Mouse (Mus musculus) midbrain, postnatal 0 days (tissue): ENCODE results near the gene Pdzd3. TPM values are rescaled to one million over a fixed set of nuclear protein-coding genes. Genes with fewer than 3 reads are reported as not detected.

ENCODE experiments used
- ATAC-seq: fragments of 200-750 bp; cut with Nextera tagmentation; 2 replicates; pipeline ENCODE4 v1.8.0; 2017; ENCODE audit warnings: moderate number of reproducible peaks, mild to moderate bottlenecking, moderate TSS enrichment, moderate library complexity; ENCODE audit not compliant: low FRiP score
- DNase-seq: peaks from one replicate; pipeline ENCODE4 v3.0.0-alpha.2; 2015; ENCODE audit warnings: low spot score
- H3K27ac ChIP-seq: fragments of 300-500 bp; sonication (generic); 2 replicates; pipeline ENCODE4 v1.5.1; 2014; ENCODE audit warnings: low read depth, mild to moderate bottlenecking, low read length, mixed read lengths
- H3K27me3 ChIP-seq: fragments of 300-500 bp; sonication (generic); 2 replicates; pipeline ENCODE4 v1.6.1; 2014; ENCODE audit warnings: low read length, control low read depth, mixed read lengths; ENCODE audit not compliant: insufficient read depth
- H3K36me3 ChIP-seq: fragments of 300-500 bp; sonication (generic); 2 replicates; pipeline ENCODE4 v1.6.1; 2014; ENCODE audit warnings: low read length, control low read depth, mixed read lengths; ENCODE audit not compliant: insufficient read depth
- H3K4me1 ChIP-seq: fragments of 300-500 bp; sonication (generic); 2 replicates; pipeline ENCODE4 v1.6.1; 2014; ENCODE audit warnings: mild to moderate bottlenecking, control low read depth, antibody characterized with exemption, low read length, mixed read lengths; ENCODE audit not compliant: insufficient read depth
- H3K4me2 ChIP-seq: fragments of 300-500 bp; sonication (generic); 2 replicates; pipeline ENCODE4 v1.6.1; 2014; ENCODE audit warnings: low read depth, mild to moderate bottlenecking, low read length, mixed read lengths; ENCODE audit not compliant: poor library complexity, severe bottlenecking
- H3K4me3 ChIP-seq: fragments of 300-500 bp; sonication (generic); 2 replicates; pipeline ENCODE4 v1.5.1; 2014; ENCODE audit warnings: low read depth, mild to moderate bottlenecking, low read length, moderate library complexity
- H3K9ac ChIP-seq: fragments of 300-500 bp; sonication (generic); replicated peaks from 2 replicates; pipeline ENCODE4 v1.6.1; 2014; ENCODE audit warnings: mild to moderate bottlenecking, low read length, moderate library complexity, mixed read lengths; ENCODE audit not compliant: poor library complexity, severe bottlenecking
- H3K9me3 ChIP-seq: fragments of 300-500 bp; sonication (generic); 2 replicates; pipeline ENCODE4 v1.6.1; 2016; ENCODE audit warnings: low read length, control low read depth
- CTCF ChIP-seq: IDR thresholded peaks from 2 replicates; pipeline ENCODE4 v1.5.1; 2016; ENCODE audit warnings: antibody characterized with exemption, mild to moderate bottlenecking
- WGBS: fragments of 180-500 bp; shearing (Covaris S2); extraction: QIAGEN DNeasy Blood & Tissue Kit; methylation state at CpG from one replicate; pipeline ENCODE4 v1.1.7; 2014; 5-methylcytosine and 5-hydroxymethylcytosine counted together
- polyA plus RNA-seq: library from polyadenylated mRNA; unstranded; fragments of >200 nt; fragmentation: Nextera tagmentation; extraction: Ambion mirVana; gene quantifications from 2 replicates; pipeline ENCODE4 v1.2.1, GENCODE M21; 2015
- total RNA-seq: library from RNA; depleted of rRNA; stranded (reverse); fragments of >200 nt; gene quantifications from 2 replicates; pipeline ENCODE4 v1.2.3, GENCODE M21; 2014

Pdzd3 gene
- total and polyA plus RNA-seq, 2 experiments from 2014 or later = 0.27 to 0.58 TPM

DNA sequence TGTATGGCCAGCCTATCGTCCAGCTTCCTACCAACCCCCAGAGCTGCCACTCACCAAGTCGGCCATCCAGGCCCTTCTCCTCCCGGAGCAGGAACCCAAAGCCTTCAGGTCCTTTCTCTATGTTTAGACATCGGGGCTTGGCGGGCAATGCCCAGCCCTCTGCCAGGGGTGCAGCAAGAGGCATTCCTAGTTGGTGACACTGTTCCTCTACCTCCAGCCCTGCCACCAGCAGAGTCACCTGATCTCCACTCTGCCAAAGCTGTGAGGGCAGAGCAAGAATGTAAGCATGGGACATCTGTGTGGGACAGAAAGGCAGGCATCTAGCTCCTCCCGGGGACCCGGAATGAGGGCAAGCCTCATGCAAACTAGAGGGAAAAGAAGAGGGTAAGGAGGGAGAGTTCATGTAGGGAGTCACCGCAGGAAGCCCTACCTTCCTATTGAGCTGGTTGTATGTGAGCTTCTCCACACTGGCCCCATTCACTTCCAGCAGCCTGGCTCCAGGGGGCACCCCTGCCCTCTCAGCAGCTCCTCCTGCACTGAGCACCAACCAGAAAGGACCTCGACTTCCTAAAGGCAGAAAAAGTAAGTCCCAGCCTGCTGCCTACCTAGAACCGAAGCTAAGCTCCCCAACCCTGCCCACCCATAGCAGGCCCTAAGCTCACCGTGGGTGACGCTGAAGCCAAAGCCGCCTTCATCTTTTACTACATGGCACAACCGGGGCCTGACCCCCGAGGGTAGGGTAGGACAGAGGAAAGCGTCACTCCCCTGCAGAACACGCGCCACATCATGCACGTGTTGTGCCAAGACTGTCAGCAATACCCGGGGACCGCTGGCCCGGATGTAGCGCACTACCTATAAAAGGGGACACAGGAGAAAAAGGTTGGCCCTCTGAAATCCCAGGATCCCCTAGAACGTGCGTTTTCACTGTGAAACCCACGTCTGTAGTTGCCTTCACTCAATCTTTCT lies 1.8 kb downstream of the Pdzd3 start:
- peaks cover 22% of the 10 kb centered on the region for H3K4me1 ChIP-seq
- H3K27me3 ChIP-seq = no peaks in the 10 kb centered on the region
- no peaks in the 10 kb centered on the region for H3K9me3 ChIP-seq
- no peak overlapping the region for H3K4me3 ChIP-seq
- H3K4me2 ChIP-seq = no peak overlapping the region
- DNase-seq (peak; percentile 57), ATAC-seq (no peak)
- WGBS = 46% methylated on average over 26 of the region's 26 CpGs
- TF ChIP-seq CTCF = peak; percentile 68
- H3K36me3 ChIP-seq = no peaks in the 10 kb centered on the region
- H3K9ac ChIP-seq = no peak overlapping the region
- no peak overlapping the region for H3K27ac ChIP-seq

DNA sequence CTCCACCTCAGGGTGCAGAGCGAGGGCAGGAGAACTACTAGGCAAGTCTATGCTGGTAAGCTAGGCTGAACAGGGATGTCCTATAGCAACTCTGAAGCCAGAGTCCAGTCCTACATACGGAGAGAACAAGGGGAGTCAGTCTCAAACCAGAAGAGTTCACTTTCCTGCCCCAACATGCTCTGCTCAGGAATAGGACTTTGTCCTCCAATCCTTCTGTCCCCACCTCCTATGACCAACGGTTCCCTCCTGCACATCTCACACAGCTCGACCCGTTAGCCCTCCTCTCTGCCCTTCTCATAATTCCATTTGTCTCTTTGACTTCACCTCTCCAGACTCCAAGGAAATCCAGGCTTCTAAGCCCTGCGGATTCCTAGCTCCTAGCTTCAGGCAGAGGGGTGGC lies 3.4 kb downstream of the Pdzd3 start:
- TF ChIP-seq CTCF = no peak
- Histone ChIP-seq H3K4me3 (no peak overlapping the region), H3K4me2 (no peak overlapping the region), H3K9ac (no peak overlapping the region), H3K27me3 (no peaks in the 10 kb centered on the region), H3K4me1 (0 out of 2 replicates have a peak, but pooled peaks cover 8% of the 10 kb centered on the region), H3K9me3 (no peaks in the 10 kb centered on the region), H3K36me3 (no peaks in the 10 kb centered on the region), H3K27ac (no peak overlapping the region)
- ATAC-seq (no peak), DNase-seq (no peak)
- WGBS = 82% methylated on average over 6 of the region's 6 CpGs

DNA sequence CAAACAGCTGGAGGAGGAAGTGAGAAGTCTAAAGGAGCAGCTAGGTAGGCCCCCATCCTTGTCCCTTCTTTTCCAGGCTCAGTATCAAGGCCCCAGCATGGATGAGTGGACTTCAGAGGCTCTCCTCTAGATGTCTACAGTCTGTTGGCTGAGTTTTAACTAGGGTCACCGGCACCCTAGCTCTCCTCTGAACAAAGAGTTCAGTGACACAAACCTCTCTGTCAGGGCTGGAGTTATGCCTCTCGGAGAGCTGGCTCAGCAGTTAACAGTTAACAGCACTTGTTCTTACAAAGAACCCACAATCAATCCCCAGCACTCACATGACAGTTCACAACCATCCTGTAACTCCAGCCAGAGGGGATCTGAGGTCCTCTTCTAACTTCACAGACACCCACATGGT lies 7.7 kb downstream of the Pdzd3 start:
- Histone ChIP-seq H3K9ac (no peak overlapping the region), H3K4me2 (no peak overlapping the region), H3K4me3 (no peak overlapping the region), H3K9me3 (no peaks in the 10 kb centered on the region), H3K27me3 (no peaks in the 10 kb centered on the region), H3K36me3 (no peaks in the 10 kb centered on the region), H3K27ac (no peak overlapping the region), H3K4me1 (no peaks in the 10 kb centered on the region)
- 56% methylated on average over 2 of the region's 2 CpGs for WGBS
- no peak for TF ChIP-seq CTCF
- DNase-seq = no peak
- no peak for ATAC-seq

DNA sequence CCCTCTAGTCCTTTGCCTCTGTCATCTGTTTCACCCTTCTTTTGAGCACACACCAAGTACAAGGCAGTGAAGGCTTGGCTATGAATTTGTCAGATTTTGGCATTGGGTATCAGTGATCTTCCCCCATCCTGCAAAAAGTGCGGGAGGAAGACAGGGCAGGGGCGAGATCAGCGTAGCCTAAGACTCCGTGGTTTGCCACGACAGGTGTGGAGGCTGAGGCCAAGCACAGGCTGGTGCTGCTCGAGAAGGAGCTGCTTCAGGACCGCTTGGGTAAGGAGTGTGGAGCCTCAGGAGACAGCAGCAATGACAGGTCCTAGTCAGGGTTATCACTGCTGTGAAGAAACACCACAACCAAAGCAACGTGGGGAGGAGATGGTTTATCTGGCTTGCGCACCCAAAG lies 9.9 kb downstream of the Pdzd3 start:
- H3K27ac ChIP-seq = no peak overlapping the region
- no peak for TF ChIP-seq CTCF
- ATAC-seq (no peak), DNase-seq (no peak)
- H3K4me2 ChIP-seq = no peak overlapping the region
- H3K9me3 ChIP-seq = no peaks in the 10 kb centered on the region
- H3K36me3 ChIP-seq = no peaks in the 10 kb centered on the region
- no peaks in the 10 kb centered on the region for H3K4me1 ChIP-seq
- H3K4me3 ChIP-seq = no peak overlapping the region
- H3K9ac ChIP-seq = no peak overlapping the region
- WGBS = 77% methylated on average over 9 of the region's 9 CpGs
- H3K27me3 ChIP-seq = no peaks in the 10 kb centered on the region

DNA sequence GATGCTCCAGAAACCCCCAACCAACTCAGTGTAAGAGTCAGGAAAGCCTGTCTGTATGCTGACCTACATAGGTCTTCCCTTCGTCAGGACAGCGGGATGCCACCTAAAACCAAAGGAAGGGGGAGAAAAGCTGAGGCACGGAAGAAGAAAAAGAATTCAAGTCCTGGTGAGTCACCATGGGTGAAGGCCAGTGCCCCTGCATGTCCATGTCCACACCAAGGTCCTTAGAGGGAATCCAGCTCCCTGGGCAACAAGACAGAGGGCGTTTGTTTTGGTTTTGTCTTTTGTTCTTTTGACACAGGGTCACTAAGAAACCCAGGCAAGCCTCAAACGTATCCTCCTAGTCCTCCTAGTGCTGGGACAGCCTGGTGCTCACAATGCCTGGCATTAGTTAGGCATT lies 10.4 kb downstream of the Pdzd3 start:
- Histone ChIP-seq H3K9me3 (no peaks in the 10 kb centered on the region), H3K36me3 (no peaks in the 10 kb centered on the region), H3K4me3 (no peak overlapping the region), H3K4me2 (no peak overlapping the region), H3K27me3 (no peaks in the 10 kb centered on the region), H3K4me1 (no peaks in the 10 kb centered on the region), H3K9ac (no peak overlapping the region), H3K27ac (no peak overlapping the region)
- WGBS = 39% methylated on average over 5 of the region's 5 CpGs
- no peak for DNase-seq
- TF ChIP-seq CTCF = no peak
- no peak for ATAC-seq

DNA sequence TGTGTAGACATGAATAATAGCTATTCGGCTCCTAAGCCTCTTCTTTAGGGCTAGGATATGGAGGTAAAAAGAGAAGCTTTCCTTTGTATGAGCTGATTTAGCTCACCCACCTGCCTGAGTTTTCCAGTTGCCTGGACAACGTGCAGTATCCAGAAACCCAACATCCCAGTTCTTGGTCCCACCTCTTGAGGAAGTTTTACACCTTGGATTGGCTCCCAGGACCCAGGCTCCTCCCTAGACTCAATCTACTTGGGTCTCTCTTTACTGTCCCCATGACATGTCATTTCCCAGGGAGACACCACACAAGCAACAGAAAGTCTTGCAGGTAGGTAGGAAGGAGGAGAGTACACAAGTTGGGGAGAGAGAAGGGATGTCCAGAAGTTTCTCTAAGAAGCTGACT lies 10.9 kb downstream of the Pdzd3 start, which contains the start of gene Ccdc153:
TSS of gene Ccdc153 (plus strand) at position 278 of the 400 bp plus-strand sequence.
- no peaks in the 10 kb centered on the region for H3K9me3 ChIP-seq
- H3K9ac ChIP-seq = no peak within 1 kb of the TSS
- no peak within 1 kb of the TSS for H3K4me2 ChIP-seq
- TF ChIP-seq CTCF = no peak
- H3K36me3 ChIP-seq = no peaks in the 10 kb centered on the region
- DNase-seq = no peak
- no peaks in the 10 kb centered on the region for H3K4me1 ChIP-seq
- 51% methylated on average over 2 of the region's 2 CpGs for WGBS
- H3K27me3 ChIP-seq = no peaks in the 10 kb centered on the region
- no peak within 1 kb of the TSS for H3K4me3 ChIP-seq
- no peak within 1 kb of the TSS for H3K27ac ChIP-seq
- ATAC-seq = no peak
